8 mouse cellular contexts compared by ENCODE assay signal in genomic region chrX:150547239-150547638, GRCm38 (mm10). TPM values are rescaled to one million over a fixed set of nuclear protein-coding genes. Genes with fewer than 3 reads are reported as not detected.
A peak's percentile ranks its signal among the peaks of the same experiment; 100 is the strongest.
DNase-seq lines count a peak whose midpoint lies in the region; ATAC-seq and TF ChIP-seq lines count a peak whose summit lies in the region.

Alas2 (plus strand) TSS chrX:150547375.

- H3K4me3 ChIP-seq in kidney, embryonic 16.5 days (ENCODE audit: low read length): no peak within 1 kb of the TSS
- peak within 1 kb of the TSS; percentile 66 for H3K4me3 ChIP-seq in bone marrow, adult 2 months (replicated peaks; ENCODE audit: control insufficient read depth, low read depth, low read length)
- no peak within 1 kb of the TSS for H3K4me3 ChIP-seq in heart, postnatal 0 days (ENCODE audit: low read depth, low read length)
- H3K4me3 ChIP-seq in liver, embryonic 16.5 days (ENCODE audit: low read depth, low read length): peak within 1 kb of the TSS; percentile 64

- no peak for DNase-seq in kidney, postnatal 36 days
- DNase-seq in heart, postnatal 0 days (ENCODE audit: low spot score): no peak
- DNase-seq in cerebellum, adult 18-20 months: no peak
- DNase-seq in left cerebral cortex, adult 8-10 months (ENCODE audit: low spot score in 2 of 2): no peak

- TF ChIP-seq POLR2A in bone marrow, adult 2 months (IDR thresholded peaks at IDR 0.05; ENCODE audit: borderline replicate concordance, control insufficient read depth, low read depth, low read length): peak; percentile 38; the same call in 1 of the 2 replicates

- H3K27ac ChIP-seq in kidney, embryonic 16.5 days (ENCODE audit: low read length): no peak within 1 kb of the TSS
- peak within 1 kb of the TSS; percentile 67 for H3K27ac ChIP-seq in bone marrow, adult 2 months (ENCODE audit: control insufficient read depth, insufficient read depth, low read depth, low read length, poor library complexity)
- H3K27ac ChIP-seq in heart, postnatal 0 days (ENCODE audit: low read depth): no peak within 1 kb of the TSS
- peak within 1 kb of the TSS; percentile 97 for H3K27ac ChIP-seq in liver, embryonic 16.5 days (ENCODE audit: low read length)

- no peak within 1 kb of the TSS for H3K4me2 ChIP-seq in kidney, embryonic 16.5 days (replicated peaks; ENCODE audit: low read depth, low read length)
- H3K4me2 ChIP-seq in heart, postnatal 0 days (ENCODE audit: low read depth, low read length): no peak within 1 kb of the TSS
- peak within 1 kb of the TSS; percentile 59 for H3K4me2 ChIP-seq in liver, embryonic 16.5 days (ENCODE audit: low read depth, low read length)

- peaks cover 4% of the 10 kb centered on the region; the same call in 1 of the 2 replicates for H3K27me3 ChIP-seq in kidney, embryonic 16.5 days (ENCODE audit: insufficient read depth, low read length)
- H3K27me3 ChIP-seq in heart, postnatal 0 days (ENCODE audit: control insufficient read depth, insufficient read depth, low read length): no peaks in the 10 kb centered on the region
- H3K27me3 ChIP-seq in liver, embryonic 16.5 days (ENCODE audit: control insufficient read depth, insufficient read depth, low read depth, low read length): no peaks in the 10 kb centered on the region

- H3K9me3 ChIP-seq in kidney, embryonic 16.5 days (ENCODE audit: low read length): no peaks in the 10 kb centered on the region
- H3K9me3 ChIP-seq in heart, postnatal 0 days (replicated peaks; ENCODE audit: control insufficient read depth, low read length): no peaks in the 10 kb centered on the region
- H3K9me3 ChIP-seq in liver, embryonic 16.5 days (replicated peaks; ENCODE audit: control insufficient read depth, low read length): no peaks in the 10 kb centered on the region

- no peak for ATAC-seq in kidney, embryonic 16.5 days (ENCODE audit: low FRiP score, low TSS enrichment)
- ATAC-seq in heart, postnatal 0 days (ENCODE audit: insufficient read depth, low read depth): no peak
- ATAC-seq in liver, embryonic 16.5 days (ENCODE audit: low read depth): peak; percentile 66
- ATAC-seq in megakaryocyte, adult 5-6 weeks (ENCODE audit: poor library complexity, severe bottlenecking): no peak

- no peaks in the 10 kb centered on the region for H3K36me3 ChIP-seq in kidney, embryonic 16.5 days (ENCODE audit: insufficient read depth, low read length)
- H3K36me3 ChIP-seq in heart, postnatal 0 days (replicated peaks; ENCODE audit: control insufficient read depth, insufficient read depth, low read length): no peaks in the 10 kb centered on the region
- H3K36me3 ChIP-seq in liver, embryonic 16.5 days (ENCODE audit: control insufficient read depth, insufficient read depth): peaks cover 6% of the 10 kb centered on the region

- WGBS in kidney, embryonic 16.5 days: 36% methylated on average over 5 of the region's 5 CpGs
- 55% methylated on average over 5 of the region's 5 CpGs for WGBS in bone marrow, adult 2 months
- 24% methylated on average over 5 of the region's 5 CpGs for WGBS in heart, postnatal 0 days
- 23% methylated on average over 4 of the region's 5 CpGs for WGBS in liver, embryonic 16.5 days (ENCODE audit: insufficient replicate concordance)

- no peaks in the 10 kb centered on the region for H3K4me1 ChIP-seq in kidney, embryonic 16.5 days (ENCODE audit: insufficient read depth, low read length)
- no peaks in the 10 kb centered on the region for H3K4me1 ChIP-seq in bone marrow, adult 2 months (ENCODE audit: control insufficient read depth, insufficient read depth, low read length)
- H3K4me1 ChIP-seq in heart, postnatal 0 days (ENCODE audit: control insufficient read depth, insufficient read depth): no peaks in the 10 kb centered on the region
- no peaks in the 10 kb centered on the region; the same call in none of the 2 replicates for H3K4me1 ChIP-seq in liver, embryonic 16.5 days (ENCODE audit: control insufficient read depth, low read depth, low read length)

- no peak within 1 kb of the TSS for H3K9ac ChIP-seq in kidney, embryonic 16.5 days (replicated peaks; ENCODE audit: low read length)
- no peak within 1 kb of the TSS for H3K9ac ChIP-seq in heart, postnatal 0 days (replicated peaks; ENCODE audit: low read depth, low read length)
- peak within 1 kb of the TSS; percentile 68 for H3K9ac ChIP-seq in liver, embryonic 16.5 days (ENCODE audit: low read depth, low read length)

- no peak for TF ChIP-seq CTCF in bone marrow, adult 2 months (IDR thresholded peaks at IDR 0.05; ENCODE audit: control insufficient read depth, insufficient read depth, low read length)
- no peak for TF ChIP-seq CTCF in heart, postnatal 0 days (IDR thresholded peaks at IDR 0.05; ENCODE audit: low read depth)

- no peak for TF ChIP-seq EP300 in heart, postnatal 0 days (IDR thresholded peaks at IDR 0.05; ENCODE audit: low read depth)

RNA-seq across cellular contexts. Expression of gene Alas2, which starts in this region (rescaled TPM):
- 76.5 and 82.1 TPM in 2 replicates for polyA plus RNA-seq in kidney, embryonic 16.5 days (2015; fragmentation: Nextera tagmentation; extraction: Ambion mirVana)
- polyA plus RNA-seq in bone marrow, adult 2 months (2011; ENCODE audit: insufficient read depth, insufficient read length, low replicate concordance, missing spikeins): 1,004 and 1,851 TPM in 2 replicates
- 61.8 and 69.0 TPM in 2 replicates for total RNA-seq in heart, postnatal 0 days (2014; rRNA removed; ENCODE audit: low replicate concordance)
- polyA plus RNA-seq in heart, postnatal 0 days (2015; fragmentation: Nextera tagmentation; extraction: Ambion mirVana): 30.5 and 49.5 TPM in 2 replicates
- polyA plus RNA-seq in liver, embryonic 16.5 days (2015; fragmentation: Nextera tagmentation; extraction: Ambion mirVana): 1,397 and 1,519 TPM in 2 replicates
- 0.89 and 1.9 TPM in 2 replicates for total RNA-seq in megakaryocyte, adult 5-6 weeks (2015)
- 0.48 and 5.0 TPM in 2 replicates for total RNA-seq in megakaryocyte, adult 5-6 weeks (2017)
- total RNA-seq in left cerebral cortex, adult 8-10 months (2022): 1 to 10 TPM; 2.4 to 7.1 (median 4.0) TPM

Comparison
In these comparisons a context has a peak if more than half of its experiments do, and no peak if none do; other contexts are left out.
1. RNA of gene Alas2 (polyA plus RNA-seq): 1,397 to 1,519 TPM in liver, embryonic 16.5 days and 1,004 to 1,851 TPM in bone marrow, adult 2 months; 76.5 to 82.1 TPM in kidney, embryonic 16.5 days and 30.5 to 49.5 TPM in heart, postnatal 0 days; every median in the first group is over 10 times any median in the second.
2. H3K27ac ChIP-seq: peak in bone marrow, adult 2 months (single experiment) and liver, embryonic 16.5 days (single experiment); none in kidney, embryonic 16.5 days (single experiment) and heart, postnatal 0 days (single experiment).
3. H3K4me3 ChIP-seq: peak in bone marrow, adult 2 months (single experiment) and liver, embryonic 16.5 days (single experiment); none in kidney, embryonic 16.5 days (single experiment) and heart, postnatal 0 days (single experiment).